Mouse (Mus musculus) G1E (cell line): ENCODE results near the gene Clic4. TPM values are rescaled to one million over a fixed set of nuclear protein-coding genes. Genes with fewer than 3 reads are reported as not detected.

Experiments used
- ATAC-seq: 2 replicates; pipeline ENCODE4 v1.8.0; 2016; ENCODE audit warnings: mild to moderate bottlenecking; ENCODE audit not compliant: insufficient number of reproducible peaks, poor library complexity, low FRiP score, severe bottlenecking; ENCODE audit errors: extremely low read depth
- DNase-seq: peaks from one replicate; pipeline ENCODE4 v3.0.0; 2012; ENCODE audit warnings: low spot score
- H3K27me3 ChIP-seq: 2 replicates; pipeline ENCODE4 v1.6.1; 2012; ENCODE audit warnings: mild to moderate bottlenecking, low read length, inconsistent platforms; ENCODE audit not compliant: insufficient read depth
- H3K36me3 ChIP-seq: replicated peaks from 2 replicates; pipeline ENCODE3; 2012; ENCODE audit warnings: mild to moderate bottlenecking, inconsistent platforms
- H3K4me1 ChIP-seq: 2 replicates; pipeline ENCODE4 v1.6.1; 2012; ENCODE audit warnings: low read depth, low read length, inconsistent platforms, mixed read lengths; ENCODE audit not compliant: insufficient read depth
- H3K4me3 ChIP-seq: 2 replicates; pipeline ENCODE4 v1.5.1; 2012; ENCODE audit warnings: low read depth, mild to moderate bottlenecking, inconsistent platforms, low read length, moderate library complexity, mixed read lengths
- H3K9me3 ChIP-seq: replicated peaks from 2 replicates; pipeline ENCODE4 v1.6.1; 2012; ENCODE audit warnings: inconsistent platforms
- CTCF ChIP-seq: IDR thresholded peaks from 2 replicates; pipeline ENCODE4 v1.5.1; 2012; ENCODE audit warnings: low read depth, low read length, inconsistent platforms, mixed read lengths
- GATA1 ChIP-seq: IDR thresholded peaks from 2 replicates; pipeline ENCODE4 v1.6.1; 2012; ENCODE audit warnings: borderline replicate concordance, low read length, inconsistent platforms, mixed read lengths
- GATA2 ChIP-seq: IDR thresholded peaks from 2 replicates; pipeline ENCODE4 v1.6.1; 2012; ENCODE audit warnings: low read depth, low read length, inconsistent platforms, borderline replicate concordance
- POLR2AphosphoS5 ChIP-seq: IDR thresholded peaks from 2 replicates; pipeline ENCODE4 v1.6.1; 2012; ENCODE audit warnings: low read depth, low read length, inconsistent platforms; ENCODE audit not compliant: insufficient replicate concordance
- TAL1 ChIP-seq: conservative IDR thresholded peaks from 2 replicates; pipeline ENCODE4 v1.6.1; 2012; ENCODE audit warnings: low read depth, low read length, inconsistent platforms, mixed read lengths
- polyA plus RNA-seq: library from polyadenylated mRNA; stranded (reverse); fragments of >175 nt; gene quantifications from 2 replicates; pipeline ENCODE4 v1.2.3, GENCODE M21; 2012
- total RNA-seq, 2 experiments: library from RNA; stranded (forward) in 1 of 2; stranded (reverse) in 1 of 2; fragments of 200-1000 nt in 1 of 2; fragments of >200 nt in 1 of 2; fragmentation: Nextera tagmentation in 1 of 2; gene quantifications; 2 replicates each; pipeline ENCODE4 v1.2.3; 2014 to 2017

Clic4 gene
- total and polyA plus RNA-seq, 3 experiments, result 38.1 to 176 (median 125) TPM

GRCm38 (mm10) chr4:135231543-135231942 is 41.1 kb downstream of the Clic4 start:
- TF ChIP-seq CTCF, result no peak
- TF ChIP-seq GATA2, result no peak
- no peak for TF ChIP-seq GATA1
- TF ChIP-seq POLR2AphosphoS5, result no peak
- no peak for TF ChIP-seq TAL1
- no peaks in the 10 kb centered on the region for H3K27me3 ChIP-seq
- ATAC-seq (no peak), DNase-seq (no peak)
- H3K4me1 ChIP-seq, result peaks cover 20% of the 10 kb centered on the region
- no peaks in the 10 kb centered on the region for H3K9me3 ChIP-seq
- H3K4me3 ChIP-seq, result no peak overlapping the region
- peaks cover 80% of the 10 kb centered on the region for H3K36me3 ChIP-seq

GRCm38 (mm10) chr4:135231136-135231535 is 41.5 kb downstream of the Clic4 start:
- Histone ChIP-seq H3K36me3 (peaks cover 80% of the 10 kb centered on the region), H3K4me3 (no peak overlapping the region), H3K4me1 (peaks cover 16% of the 10 kb centered on the region), H3K9me3 (no peaks in the 10 kb centered on the region), H3K27me3 (no peaks in the 10 kb centered on the region)
- no peak for TF ChIP-seq GATA1
- TF ChIP-seq CTCF, result no peak
- TF ChIP-seq TAL1, result no peak
- no peak for TF ChIP-seq GATA2
- no peak for TF ChIP-seq POLR2AphosphoS5
- ATAC-seq (no peak), DNase-seq (no peak)

GRCm38 (mm10) chr4:135230661-135231060 is 42.0 kb downstream of the Clic4 start:
- TF ChIP-seq POLR2AphosphoS5 (no peak), CTCF (no peak), GATA2 (no peak), TAL1 (no peak), GATA1 (no peak)
- H3K4me3 ChIP-seq, result no peak overlapping the region
- peaks cover 80% of the 10 kb centered on the region for H3K36me3 ChIP-seq
- no peaks in the 10 kb centered on the region for H3K9me3 ChIP-seq
- DNase-seq, result no peak
- no peak for ATAC-seq
- no peaks in the 10 kb centered on the region for H3K27me3 ChIP-seq
- H3K4me1 ChIP-seq, result peaks cover 13% of the 10 kb centered on the region; the same call in 1 of the 2 replicates

GRCm38 (mm10) chr4:135229871-135230270 is 42.7 kb downstream of the Clic4 start:
- Histone ChIP-seq H3K4me3 (no peak overlapping the region), H3K9me3 (no peaks in the 10 kb centered on the region), H3K36me3 (peaks cover 79% of the 10 kb centered on the region), H3K4me1 (peaks cover 7% of the 10 kb centered on the region; the same call in 1 of the 2 replicates), H3K27me3 (no peaks in the 10 kb centered on the region)
- ATAC-seq (no peak), DNase-seq (no peak)
- no peak for TF ChIP-seq GATA1
- TF ChIP-seq CTCF, result no peak
- no peak for TF ChIP-seq GATA2
- TF ChIP-seq TAL1, result no peak
- TF ChIP-seq POLR2AphosphoS5, result no peak

GRCm38 (mm10) chr4:135228136-135228535 is 44.5 kb downstream of the Clic4 start:
- no peak overlapping the region for H3K4me3 ChIP-seq
- DNase-seq (no peak), ATAC-seq (no peak)
- TF ChIP-seq TAL1 (no peak), CTCF (no peak), GATA2 (no peak), GATA1 (no peak), POLR2AphosphoS5 (no peak)
- H3K36me3 ChIP-seq, result peaks cover 78% of the 10 kb centered on the region
- H3K27me3 ChIP-seq, result no peaks in the 10 kb centered on the region
- H3K4me1 ChIP-seq, result peaks cover 7% of the 10 kb centered on the region; the same call in 1 of the 2 replicates
- no peaks in the 10 kb centered on the region for H3K9me3 ChIP-seq

GRCm38 (mm10) chr4:135226008-135226667 is 46.5 kb downstream of the Clic4 start:
- DNase-seq (no peak), ATAC-seq (no peak)
- TF ChIP-seq CTCF (no peak), TAL1 (no peak), GATA2 (no peak), GATA1 (no peak), POLR2AphosphoS5 (no peak)
- Histone ChIP-seq H3K4me3 (no peak overlapping the region), H3K36me3 (peaks cover 85% of the 10 kb centered on the region), H3K4me1 (peaks cover 6% of the 10 kb centered on the region; the same call in 1 of the 2 replicates), H3K9me3 (no peaks in the 10 kb centered on the region), H3K27me3 (no peaks in the 10 kb centered on the region)
